Mouse (Mus musculus) cerebellum, adult 11-12 months (tissue): ENCODE data around the gene Ncoa7.
A peak's percentile ranks its signal among the peaks of the same experiment; 100 is the strongest.

Experiments used
- DNase-seq: peaks from one replicate; pipeline ENCODE4 v3.0.0; 2022

The Ncoa7 gene

DNA sequence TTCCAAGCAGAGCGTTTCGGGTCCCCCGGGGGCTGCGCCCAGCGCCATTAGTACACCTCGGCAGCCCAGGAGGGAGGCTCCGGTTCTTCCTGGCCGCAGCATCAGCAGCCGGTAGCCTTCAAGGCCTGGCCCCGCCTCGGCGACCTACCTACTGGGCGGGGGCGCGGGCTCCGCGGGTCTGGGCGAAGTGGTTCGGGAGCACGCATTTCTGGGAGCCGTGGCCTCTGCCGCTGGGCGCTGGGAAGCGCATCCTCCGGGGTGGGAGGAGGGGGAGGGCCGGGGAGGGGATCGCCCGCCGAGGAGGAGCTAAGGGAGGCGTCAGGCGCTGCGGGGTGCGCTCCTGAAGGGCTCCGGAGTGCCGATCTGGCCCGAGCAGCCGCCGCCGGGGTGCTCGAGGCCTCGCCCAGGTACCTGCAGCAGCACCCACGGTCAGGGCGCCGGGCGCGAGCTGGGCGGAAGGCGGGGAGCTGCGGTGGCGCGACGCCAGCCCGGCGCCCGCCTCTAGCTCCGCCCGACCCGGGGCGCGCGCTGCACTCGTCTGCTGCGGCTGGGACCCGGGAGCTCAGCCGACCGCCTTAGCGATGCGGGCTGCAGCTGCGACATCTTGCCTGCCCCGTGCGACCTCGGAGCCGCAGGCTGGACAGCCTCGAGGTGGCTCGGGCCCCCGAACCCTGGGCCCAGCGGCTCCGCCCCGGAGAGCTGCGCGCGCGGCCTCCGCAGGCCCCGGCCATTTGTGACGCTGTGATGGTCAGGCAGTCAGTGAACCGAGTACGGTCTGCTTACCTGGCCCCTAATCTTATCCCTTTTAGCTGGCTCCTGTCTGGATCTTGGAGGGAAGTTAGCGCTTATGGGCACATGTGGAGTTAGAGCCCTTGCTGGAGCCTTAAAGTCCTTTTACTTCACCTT, at the start of gene Ncoa7:
TSS of gene Ncoa7 (minus strand) at position 646 of the 906 bp plus-strand sequence.
- peak; percentile 92 for DNase-seq

DNA sequence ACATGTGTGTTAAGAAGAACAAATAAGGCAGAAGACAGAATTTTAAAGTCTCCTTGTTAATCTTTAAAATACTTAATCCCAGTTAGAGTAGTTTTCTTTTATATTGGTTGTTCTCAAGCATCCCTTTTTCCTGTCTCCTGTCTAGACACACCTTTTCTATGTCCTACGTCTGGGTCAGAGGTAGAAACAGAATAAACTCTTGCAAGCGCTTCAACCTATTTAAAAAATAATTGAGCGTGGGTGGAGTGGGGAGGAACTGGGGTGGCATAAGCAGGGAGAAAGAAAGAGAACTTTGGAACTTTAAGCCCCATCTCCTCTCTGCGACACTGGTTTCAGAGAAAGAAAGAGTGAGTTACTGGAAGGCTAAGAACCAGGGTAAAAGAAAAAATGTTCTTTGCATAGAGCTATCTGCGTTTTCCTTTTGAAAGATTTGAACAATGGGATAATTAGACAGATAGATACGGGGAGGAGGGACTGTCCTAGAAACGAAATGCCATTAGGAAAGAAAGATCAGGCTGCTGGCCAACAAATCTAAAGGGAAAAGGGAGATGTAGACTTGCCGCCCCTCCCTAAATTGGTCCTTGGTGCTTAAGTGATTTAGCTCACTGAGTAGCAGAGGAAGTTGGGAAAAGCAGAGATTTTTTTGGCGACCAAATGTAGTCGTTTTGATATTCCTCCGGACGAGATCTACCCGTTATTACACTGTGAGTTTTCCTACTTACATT, 42.1 kb upstream of the Ncoa7 start:
- no peak for DNase-seq

DNA sequence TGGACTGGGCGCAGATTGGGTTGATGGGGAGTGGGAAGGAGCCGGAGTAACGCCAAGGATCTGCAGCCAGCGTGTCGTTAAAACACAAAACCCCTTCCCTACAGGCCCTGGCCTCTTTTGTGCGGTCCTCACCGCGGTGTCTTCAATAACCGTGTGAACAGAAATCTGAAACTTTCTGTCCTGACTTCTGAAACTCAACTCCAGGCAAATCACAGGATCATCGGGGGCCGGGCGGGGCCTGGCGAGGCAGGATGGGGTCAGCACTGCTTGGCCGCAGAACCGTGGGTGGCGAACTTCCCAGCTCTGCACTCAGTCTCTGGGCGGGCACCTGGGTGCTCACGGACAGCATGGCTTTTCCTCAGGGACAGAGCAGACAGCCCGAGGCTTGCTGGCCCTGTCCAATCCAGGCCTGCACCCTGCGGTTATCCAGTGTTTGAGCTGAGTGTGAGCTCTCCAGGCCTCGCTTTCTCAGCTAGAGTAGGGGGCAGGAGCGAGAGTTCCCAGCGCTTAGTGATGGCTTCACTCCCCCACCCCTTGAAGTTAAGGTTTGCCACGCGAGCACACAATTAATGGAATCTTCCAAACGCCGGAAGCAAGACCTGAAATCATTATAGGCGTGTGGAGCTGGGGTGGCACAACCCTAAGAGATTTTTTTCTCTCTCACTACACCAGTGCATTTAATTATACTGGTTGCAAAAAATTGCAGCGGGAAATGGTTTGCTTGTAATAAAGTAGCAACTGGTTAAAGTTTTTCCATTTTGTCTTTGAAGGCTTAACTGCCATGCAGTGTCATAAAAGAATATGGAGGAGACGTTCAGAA, 41.3 kb upstream of the Ncoa7 start:
- no peak for DNase-seq

DNA sequence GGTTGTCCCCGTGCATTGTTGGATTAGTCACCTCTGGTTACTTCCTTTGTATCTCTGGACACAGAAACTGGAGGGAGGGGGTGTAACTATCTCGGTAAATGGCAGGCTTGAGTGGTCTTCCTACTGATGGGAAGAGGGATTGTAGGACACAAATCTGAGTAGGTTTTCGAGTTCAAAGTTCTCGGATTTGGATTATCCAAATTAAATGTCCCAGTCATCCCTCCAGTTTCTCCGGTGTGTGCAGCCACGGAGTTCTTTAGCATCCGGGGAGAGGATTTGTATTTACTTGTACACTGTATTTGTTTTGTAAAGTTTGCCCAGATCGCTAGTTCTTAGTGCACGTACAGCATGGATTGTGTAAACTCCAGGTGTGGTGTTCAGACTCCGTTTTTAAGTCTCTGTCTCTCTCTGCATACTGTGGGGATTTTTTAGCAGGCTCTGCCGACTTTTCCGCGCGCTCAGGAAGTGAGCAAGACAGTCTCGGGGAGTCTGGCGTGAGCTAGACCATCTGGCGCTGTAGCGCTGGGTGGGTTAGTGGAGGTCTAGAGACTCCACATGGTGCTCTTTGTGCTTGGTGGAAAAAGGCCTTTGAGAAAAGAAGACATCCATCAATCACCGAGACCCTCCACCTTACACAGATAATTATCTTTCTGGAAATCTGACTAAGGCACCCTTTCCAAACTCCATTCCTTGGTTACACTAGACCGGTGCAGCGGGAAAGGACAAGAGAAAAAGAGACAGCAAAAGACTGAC, 40.5 kb upstream of the Ncoa7 start:
- no peak for DNase-seq

DNA sequence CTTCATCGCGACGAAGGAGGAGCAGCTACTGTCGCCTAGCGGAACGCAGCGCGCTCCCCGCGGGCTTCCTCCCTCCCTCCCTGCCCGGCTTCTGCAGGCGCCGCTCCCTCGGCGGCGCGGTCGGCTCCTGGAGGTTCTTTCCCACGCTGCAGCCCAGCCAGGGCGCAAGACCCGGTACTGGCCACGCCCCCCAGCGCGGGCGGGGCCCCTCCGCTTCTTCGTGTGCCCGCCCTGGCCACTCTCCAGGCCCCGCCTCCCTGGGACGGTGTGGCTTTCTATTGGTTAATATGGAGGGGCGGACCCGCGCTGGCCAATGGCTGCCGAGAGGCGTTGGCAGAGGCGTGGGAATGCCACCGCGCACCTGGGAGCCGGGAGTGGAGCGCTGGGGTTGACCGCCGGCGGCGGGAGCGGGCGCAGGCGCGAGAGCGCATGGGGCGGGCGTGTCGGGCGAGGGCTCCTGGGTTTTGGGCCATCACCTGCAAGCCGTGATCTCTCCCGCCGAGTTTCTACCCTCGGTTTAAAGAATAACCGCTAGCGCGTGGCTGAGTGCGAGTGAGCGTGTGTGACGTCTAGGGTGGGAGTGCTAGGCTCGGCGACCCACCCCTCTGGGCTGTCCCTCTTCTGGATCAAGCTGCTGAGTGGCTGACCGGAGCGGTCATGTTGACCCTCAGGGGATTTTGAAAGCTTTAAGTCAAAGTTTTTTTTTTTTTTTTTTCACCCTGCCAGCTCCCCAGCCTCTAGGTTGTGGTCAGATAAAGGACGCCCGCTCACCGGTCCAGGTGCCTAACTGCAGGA, 39.7 kb upstream of the Ncoa7 start, which contains the start of gene Hey2:
TSS of gene Hey2 (minus strand) at position 159 of the 795 bp plus-strand sequence.
- peak; percentile 98 for DNase-seq

DNA sequence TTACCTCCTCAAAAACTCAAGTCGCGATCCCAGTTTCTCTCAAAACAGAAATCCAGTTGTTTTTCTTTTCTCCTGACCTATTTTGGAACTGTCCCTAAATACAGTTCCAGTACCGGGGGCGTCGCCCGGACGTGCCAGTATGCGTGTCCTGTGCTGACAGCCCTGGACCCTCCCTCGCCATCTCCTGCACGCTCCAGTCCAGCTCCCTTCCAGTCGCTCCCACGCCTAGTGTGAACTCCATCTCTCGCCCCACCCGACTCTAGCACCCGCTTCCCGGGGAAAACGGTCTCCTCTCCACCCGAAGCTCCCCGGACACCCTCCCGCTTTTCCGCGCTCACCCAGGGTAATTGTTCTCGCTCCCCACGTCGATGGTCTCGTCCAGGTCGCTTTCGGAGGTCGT, 39.1 kb upstream of the Ncoa7 start:
- DNase-seq: no peak

DNA sequence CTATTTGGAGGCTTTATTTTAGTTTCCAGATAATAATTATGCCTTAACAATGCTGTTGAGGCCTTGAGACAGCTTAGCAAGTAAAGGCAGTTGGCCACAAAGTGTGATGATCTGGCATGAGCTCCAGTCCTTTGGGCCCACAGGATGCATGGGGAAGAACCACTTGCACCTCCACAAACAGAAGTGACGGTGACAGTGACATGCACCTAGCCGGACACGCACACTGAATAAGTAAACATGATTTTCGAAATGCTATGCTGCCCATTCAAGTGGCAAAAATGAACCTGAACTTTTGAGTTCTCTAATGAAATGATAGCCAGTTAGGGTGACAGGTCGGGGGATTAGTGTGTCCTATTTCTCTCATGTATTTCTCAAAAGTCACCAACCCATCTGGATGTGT, 37.7 kb upstream of the Ncoa7 start:
- no peak for DNase-seq

DNA sequence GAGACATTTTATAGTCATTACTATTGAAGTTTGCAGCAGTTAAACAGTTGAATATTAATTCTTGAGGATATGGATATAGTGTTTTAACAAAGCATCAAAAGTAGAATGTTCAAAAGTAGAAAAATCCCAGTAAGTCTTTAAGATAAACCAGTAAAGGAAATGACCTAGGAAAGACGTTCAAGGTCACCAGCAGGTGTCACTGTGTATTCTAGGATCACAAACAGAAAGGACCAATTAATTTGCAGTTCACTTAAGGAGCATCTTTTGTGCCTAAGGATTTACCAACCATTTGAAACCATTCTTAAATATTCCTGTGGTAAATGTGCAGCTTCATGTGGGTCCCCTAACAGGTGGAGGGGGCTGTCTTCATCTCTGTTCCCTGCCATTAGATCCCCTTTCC, 35.1 kb upstream of the Ncoa7 start:
- DNase-seq: no peak

DNA sequence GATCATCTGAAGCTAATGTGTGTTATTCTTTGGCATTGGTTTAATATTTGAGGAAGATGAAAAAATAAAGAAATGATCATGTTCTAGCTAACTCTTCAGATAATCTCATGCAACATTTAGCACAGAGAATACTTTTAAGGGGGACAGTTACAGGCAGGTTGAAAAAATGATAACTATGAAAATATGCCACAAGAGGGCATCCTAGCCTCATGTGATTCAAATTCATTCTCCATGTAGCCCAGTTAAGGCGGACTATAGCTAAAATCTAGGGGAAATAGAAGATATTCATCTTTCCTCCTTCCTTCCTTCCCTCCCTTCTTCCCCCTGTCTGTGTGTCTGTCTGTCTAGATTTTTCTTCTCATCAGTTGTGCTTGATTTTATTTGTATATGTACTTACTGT, 21.9 kb upstream of the Ncoa7 start:
- DNase-seq: no peak

DNA sequence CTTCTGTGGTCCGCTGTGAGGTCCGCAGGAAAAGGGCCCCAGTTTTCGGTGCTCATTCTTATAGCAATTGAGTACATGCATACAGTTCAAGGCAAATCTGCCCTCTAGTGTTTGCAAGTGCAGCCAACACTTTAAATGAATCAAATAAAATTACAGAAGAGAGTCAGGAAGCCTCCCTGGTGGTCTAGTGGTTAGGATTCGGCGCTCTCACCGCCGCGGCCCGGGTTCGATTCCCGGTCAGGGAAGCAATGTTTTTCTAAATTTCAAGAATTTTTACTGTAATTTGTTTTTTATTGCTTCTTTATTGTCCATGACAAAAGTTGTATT, 7.8 kb upstream of the Ncoa7 start:
- peak; percentile 77 for DNase-seq

DNA sequence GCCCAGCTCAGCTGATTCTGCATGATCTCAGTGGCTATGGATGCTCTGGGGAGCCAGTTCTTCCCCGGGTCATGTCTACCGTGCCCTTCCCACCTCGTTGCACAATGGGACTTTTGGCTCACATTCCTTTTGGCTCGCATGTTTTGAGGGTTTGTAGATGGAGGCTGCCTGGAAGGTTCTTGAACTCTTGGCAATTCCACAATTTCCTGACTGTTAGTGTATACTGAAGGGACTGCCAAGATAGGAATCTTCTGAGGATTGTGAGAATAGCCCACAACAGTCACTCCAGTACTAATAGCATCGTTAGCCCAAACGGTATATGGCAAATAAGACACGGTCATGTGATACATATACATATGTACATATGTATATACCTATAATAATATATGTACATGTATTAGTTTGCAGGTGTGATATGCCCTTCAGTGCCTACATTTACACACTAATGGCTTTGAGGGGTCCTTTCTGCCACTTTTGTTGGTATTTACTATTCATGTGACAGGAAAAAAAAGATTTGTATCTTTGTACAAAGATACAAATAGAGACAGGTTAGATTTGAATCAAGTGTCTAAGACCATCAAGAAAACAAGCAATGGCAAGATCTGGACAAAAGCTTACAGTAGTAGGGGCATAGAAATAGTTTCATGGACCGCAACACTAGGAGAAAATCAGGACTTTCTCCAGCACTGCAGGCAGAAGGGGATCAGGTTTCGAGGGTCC, 7.3 kb upstream of the Ncoa7 start:
- DNase-seq: peak; percentile 51

DNA sequence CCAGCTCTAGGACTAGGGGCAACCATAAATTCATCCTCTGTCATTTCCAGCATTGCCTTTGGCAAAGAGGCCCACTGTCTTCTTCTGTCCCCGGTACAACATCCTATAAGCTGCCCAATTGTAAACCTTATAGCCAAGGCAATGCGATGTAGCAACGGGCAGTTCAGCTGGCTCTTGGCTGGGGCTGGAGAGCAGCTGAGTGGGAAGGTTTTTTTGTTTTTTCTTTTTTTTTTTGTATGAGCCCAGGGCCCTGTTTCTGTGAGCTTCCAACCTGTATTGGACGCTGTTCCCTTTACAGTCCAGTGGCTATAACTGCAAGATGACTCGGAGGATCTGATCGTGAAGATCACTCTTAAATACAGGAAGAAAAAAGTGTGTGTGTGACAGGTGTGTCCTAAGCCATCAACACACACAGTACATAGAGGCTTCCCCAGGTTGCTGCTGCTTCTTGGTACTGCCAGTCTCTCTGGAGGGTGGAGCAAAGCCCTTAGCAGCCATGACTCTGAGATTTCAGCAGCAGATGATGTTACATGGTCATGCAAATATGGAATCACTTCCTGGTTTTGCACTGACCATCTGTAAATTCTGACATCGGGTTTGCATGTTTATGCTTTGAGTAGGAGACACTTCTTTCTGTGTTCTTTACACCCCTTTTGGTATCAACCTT, 594 bp upstream of the Ncoa7 start:
- peak; percentile 34 for DNase-seq

DNA sequence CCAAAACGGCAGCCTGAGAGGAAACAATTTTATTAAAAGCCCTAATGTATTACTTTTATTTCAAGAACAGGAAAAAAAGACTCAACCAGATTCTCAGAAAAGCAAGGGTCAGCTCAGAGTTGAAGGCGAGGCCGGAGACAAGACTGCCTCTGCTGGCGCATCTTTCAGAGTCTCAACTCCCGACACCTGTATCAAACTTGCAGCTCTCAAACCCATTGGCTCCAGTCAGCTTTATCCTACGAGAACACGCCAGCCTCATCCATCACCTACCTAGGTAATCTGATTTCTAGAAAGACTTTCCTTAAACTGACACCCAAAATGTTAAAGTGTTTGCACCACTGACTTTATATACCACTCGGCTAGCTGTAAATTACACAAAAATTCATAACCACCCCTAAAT, 1.1 kb downstream of the Ncoa7 start:
- DNase-seq: peak; percentile 57

DNA sequence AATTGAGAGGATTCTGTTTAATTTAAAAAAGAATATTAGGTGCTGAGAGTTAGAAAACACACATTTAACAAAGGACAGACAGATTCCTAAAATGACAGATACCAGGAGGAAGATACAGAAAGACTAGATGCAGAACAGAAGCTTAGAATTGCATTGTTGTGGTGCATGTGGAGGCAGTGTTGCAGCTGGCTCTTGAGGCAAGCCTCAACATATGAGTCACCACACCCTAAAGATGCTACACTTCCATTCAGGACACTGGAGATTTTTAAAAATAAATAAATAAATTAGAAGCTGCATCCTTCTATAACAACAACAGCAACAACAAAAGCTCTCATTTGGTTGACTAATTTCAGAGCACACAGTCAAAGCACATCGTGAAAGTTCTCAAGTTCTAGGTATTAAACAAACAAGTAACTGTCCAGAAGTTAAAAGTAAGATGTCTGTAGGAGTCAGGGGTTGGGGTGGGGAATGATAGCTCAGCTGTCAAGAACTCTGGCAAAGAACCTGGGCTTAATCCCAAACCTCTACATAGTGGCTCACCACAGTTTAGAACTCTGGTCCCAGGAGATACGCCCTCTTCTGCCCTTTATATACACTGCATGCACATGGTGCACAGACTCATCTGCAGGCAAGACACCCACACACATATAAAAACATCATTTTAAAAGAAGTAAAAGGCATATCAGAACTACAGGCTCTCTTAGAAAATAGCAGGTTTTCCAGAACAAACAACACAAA, 3.2 kb downstream of the Ncoa7 start:
- no peak for DNase-seq

DNA sequence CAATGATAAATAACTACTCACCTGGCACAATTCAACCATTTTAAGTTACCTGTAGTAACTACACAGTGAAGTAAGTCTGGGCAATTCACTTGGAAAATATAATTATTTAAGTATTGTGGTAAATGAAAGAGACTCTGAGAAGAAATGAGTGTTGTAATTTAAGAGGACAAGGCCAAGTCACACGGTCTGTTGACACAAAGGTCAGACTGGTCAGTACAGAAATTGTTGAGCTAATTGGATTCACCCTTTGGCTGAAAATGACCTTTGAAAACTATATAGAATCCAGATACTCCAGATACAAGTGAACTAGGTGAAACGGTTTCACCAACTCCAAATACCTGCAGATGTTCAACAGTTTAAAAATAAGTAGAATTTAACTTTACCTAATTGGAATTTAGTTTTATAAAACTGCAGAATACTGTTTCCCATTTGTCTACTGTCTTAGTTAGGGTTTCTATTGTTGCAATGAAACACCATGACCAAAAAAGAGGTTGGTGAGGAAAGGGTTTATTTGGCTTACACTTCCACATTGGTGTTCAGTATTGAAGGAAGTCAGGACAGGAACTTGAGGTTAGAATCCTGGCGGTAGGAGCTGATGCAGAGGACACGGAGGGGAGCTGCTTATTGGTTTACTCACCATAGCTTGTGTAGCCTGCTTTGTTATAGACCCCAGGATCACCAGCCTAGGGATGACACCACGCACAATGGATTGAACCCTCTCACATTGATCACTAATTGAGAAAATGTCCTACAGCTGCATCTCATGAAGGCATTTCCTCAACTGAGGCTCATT, 6.5 kb downstream of the Ncoa7 start:
- DNase-seq: no peak

DNA sequence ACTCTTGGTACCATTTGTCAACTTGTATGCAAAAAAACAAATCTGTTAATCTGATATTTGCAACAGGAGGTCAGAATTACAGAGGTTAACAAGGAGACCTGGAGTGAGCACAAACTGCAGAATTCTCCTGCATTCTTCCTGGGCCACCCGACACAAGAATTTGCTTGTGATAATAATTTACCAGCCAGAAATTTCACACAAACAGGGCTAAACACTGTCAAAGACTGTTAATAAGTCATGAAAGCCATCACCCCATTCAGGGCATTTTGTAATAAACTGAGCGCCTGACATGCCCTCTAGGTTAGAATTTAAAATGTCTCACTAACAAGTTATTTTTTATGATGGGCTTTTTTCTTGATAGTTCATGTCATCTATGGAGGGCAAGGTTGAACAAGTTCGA, 12.1 kb downstream of the Ncoa7 start:
- no peak for DNase-seq

DNA sequence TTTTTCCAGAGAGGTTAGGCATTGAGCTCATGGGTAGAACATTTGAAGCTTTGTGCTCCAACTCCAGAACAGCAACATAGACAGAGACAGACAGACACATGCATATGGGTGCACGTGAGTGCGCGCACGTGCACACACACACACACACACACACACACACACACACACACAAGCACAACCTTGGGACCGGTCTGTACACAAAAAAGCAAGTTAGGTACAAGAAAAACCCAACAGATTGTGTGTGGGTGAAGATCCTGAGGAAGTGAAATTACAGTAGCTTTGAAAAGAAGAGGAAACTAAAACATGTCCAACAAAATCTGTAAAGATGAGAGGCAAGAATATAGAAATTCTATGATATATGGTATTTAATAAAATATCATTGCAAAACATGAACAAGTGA, 13.6 kb downstream of the Ncoa7 start:
- no peak for DNase-seq

DNA sequence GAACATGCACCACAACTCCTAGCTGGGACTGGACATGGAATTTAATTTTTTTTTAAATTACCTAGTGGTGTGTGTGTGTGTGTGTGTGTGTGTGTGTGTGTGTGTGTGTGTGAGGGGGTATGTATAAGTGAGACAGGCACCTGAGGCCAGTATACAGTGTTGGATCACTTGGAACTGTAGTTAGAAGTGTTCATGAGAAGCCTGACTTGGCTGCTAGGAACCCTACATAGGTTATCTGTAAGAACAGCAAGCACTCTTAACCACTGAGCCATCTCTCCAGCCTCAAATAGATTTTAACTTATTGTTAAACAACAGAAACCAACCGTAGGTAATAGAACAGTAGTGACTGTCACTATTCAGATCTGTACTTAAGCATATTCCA, 14.8 kb downstream of the Ncoa7 start:
- DNase-seq: no peak
